Mouse (Mus musculus): ENCODE data around the gene Map2k3. TPM values are rescaled to one million over a fixed set of nuclear protein-coding genes. Genes with fewer than 3 reads are reported as not detected.

The Map2k3 gene
- 284 and 406 TPM in 2 replicates for polyA plus RNA-seq (2012)

DNA sequence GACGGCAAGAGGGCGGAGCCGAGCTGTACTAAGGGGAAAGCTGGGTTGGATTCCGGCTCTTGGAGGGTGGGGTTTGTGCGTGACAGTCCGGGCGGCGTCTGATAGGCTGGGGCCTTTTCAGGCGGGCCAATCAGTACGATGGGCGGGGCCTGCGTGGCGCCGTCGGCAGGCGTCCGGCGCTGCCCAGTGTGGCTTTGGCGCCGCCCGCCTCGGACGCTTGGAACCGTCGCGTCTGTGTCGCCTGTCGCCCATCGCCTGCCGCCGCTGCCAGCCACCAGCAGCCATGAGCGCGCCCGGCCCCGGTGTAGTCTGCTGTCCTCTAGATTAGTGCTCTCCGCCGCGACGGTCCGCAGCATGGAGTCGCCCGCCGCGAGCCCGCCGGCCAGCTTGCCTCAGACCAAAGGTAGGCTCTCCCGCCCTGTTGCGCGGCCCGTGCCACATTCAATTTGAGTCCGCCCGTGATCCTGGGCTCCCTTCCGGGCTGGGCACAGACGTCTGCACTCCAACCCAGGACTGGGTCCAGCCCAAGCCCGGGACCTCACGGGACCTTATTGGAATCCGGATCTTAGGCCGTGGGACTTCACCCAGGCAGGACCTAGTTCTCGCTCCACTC is at the start of gene Map2k3:
Map2k3 (plus strand) TSS at position 165 of the 613 bp plus-strand sequence.
- TF ChIP-seq GATA1 (IDR thresholded peaks at IDR 0.05; ENCODE audit: low read length): no peak

DNA sequence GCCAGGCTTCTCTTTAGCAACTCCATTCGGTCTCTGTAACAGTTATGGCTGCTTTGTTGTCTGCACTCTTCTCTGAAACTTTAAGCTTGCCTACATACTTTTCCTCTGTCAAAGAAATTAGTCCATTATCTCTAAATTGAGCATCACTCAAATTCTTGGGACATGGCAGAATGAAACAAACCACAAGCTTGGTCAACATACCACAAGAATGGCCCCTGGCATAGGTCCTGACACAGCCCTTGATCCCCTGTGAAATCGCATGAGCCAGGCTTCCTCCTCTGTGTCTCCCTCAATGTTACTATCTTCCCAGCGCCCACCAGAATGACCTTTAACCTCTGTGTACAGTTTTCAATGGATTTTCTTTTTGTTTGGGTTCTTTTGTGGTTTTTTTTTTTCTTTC is 49.4 kb upstream of the Map2k3 start:
- no peak for TF ChIP-seq GATA1 (IDR thresholded peaks at IDR 0.05; ENCODE audit: low read length)

DNA sequence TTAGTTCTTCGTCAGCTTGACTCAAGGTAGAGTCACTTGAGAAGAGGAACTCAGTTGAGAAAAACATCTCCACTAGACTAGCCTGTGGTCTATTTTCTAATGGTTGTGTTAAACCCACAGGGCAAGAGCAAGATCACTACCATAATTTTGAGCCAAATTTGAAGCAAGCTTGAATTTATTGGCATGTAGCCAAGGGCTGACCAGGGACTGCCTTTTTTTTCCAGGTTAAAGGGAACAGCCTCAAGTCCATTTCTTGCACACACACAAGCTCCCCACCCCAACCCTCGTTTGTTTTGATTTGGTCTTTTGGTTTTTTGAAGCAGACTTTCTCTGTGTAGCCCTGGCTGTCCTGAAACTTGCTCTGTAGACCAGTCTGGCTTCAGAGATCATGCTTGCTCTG is 42.0 kb upstream of the Map2k3 start:
- no peak for TF ChIP-seq GATA1 (IDR thresholded peaks at IDR 0.05; ENCODE audit: low read length)

DNA sequence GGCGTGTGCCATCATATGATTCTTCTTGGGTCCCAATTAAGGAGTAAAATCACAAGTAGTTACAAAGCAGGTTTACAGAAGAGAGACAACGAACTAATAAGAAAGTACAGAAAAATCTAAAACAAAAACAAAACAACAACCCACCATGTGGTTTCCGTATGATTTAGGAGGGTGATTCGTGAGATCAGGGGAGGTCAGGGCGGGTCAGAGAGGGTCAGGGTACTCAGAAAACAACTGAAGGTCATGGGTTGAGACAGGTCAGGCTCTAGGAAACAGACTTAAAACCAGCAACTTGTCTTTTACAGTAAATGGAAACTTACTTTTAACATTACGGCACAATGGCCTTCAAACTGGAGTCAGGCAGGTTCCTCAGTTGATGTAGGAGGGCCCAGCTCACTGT is 41.5 kb upstream of the Map2k3 start:
- TF ChIP-seq GATA1 (IDR thresholded peaks at IDR 0.05; ENCODE audit: low read length): no peak

DNA sequence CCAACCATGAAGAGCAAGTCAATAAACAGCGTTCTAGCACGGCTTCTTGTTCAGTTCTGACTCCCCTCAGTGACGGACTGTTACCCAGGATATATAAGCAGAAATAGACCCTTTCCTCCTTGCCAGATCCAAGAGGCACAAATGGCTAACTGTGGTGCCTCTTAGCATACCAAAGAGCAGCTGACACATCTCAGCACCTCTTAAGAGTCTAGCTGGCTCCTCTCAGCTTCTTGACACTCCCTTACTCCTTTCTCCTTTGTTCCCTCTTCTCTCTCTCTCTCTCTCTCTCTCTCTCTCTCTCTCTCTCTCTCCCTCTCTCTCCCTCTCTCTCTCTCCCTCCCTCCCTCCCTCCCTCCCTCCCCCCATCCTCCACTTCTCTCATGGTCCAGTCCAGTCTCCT is 41.1 kb upstream of the Map2k3 start:
- TF ChIP-seq GATA1 (IDR thresholded peaks at IDR 0.05; ENCODE audit: low read length): no peak

DNA sequence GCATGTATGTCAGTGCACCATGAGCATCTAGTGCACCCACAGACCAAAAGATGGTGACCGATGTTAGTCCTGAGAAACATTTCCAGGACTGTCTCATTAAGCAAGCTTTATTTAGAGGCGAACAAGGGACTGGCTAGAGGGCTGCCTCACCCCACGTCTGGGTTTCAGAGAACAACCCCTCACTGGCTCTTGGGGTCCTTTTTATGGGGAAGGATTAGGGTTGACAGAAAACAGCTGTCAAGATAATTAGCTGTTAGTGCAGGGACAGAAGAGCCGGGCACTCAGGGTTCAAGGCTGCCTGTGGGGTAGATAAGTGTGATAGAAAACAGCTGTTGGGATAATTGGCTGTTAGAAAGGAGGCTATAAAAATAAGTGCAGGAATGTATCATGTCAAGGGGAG is 35.9 kb upstream of the Map2k3 start:
- no peak for TF ChIP-seq GATA1 (IDR thresholded peaks at IDR 0.05; ENCODE audit: low read length)

DNA sequence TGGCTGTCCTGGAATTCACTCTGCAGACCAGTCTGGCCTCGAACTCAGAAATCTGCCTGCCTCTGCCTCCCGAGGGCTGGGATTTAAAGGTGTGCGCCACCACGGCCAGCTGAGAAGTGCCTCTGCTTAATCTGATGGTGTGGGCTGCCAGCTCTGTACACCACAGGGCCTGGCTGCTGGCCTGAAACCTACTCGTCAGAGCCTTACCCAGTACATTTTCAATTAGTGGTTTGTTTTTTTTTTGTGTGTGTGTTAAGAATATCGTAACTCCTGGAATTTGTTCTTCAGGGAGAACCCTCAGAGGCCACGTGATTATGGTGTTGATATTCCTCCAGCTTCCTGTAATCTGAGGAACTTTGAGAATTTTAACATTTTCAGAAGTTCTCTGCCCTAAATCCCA is 29.8 kb upstream of the Map2k3 start:
- no peak for TF ChIP-seq GATA1 (IDR thresholded peaks at IDR 0.05; ENCODE audit: low read length)

DNA sequence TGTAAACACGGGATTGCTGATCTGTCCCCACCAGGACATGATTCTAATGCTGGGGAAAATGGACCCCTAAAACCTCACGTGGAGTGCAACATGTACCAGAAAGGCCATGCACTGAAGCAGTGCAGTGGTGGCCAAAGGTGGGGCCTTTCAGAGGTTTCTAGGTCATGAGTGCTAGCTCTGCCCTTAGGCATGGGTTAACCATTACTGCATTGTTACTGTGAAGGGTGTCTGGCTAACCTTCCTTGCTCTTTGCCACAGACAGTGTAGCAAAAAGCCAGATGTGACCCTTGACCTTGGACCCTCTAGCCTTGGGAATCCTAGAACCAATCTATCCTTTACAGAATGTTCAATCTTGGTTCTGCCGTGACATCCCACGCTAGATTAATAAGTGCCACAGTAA is 29.3 kb upstream of the Map2k3 start:
- no peak for TF ChIP-seq GATA1 (IDR thresholded peaks at IDR 0.05; ENCODE audit: low read length)

DNA sequence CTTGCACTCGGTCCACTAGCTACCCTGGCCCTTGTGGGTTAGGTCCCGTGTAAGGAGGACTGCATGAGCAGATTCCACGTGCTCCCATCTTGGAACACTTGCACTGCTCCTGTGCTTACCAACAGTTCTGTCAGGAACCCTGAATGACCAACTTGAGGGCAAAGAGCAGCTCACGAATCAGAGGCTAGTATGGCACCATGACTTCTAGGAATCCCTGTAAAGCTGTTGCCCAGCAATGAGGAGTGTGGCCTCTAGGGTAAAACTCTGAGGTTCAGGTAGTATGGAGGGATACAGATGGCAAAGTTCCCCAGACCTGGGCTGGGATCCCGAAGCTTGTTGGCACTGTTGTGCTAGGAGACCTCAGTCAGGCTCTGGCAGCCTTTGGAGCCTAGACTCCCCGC is 28.2 kb upstream of the Map2k3 start:
- TF ChIP-seq GATA1 (IDR thresholded peaks at IDR 0.05; ENCODE audit: low read length): no peak

DNA sequence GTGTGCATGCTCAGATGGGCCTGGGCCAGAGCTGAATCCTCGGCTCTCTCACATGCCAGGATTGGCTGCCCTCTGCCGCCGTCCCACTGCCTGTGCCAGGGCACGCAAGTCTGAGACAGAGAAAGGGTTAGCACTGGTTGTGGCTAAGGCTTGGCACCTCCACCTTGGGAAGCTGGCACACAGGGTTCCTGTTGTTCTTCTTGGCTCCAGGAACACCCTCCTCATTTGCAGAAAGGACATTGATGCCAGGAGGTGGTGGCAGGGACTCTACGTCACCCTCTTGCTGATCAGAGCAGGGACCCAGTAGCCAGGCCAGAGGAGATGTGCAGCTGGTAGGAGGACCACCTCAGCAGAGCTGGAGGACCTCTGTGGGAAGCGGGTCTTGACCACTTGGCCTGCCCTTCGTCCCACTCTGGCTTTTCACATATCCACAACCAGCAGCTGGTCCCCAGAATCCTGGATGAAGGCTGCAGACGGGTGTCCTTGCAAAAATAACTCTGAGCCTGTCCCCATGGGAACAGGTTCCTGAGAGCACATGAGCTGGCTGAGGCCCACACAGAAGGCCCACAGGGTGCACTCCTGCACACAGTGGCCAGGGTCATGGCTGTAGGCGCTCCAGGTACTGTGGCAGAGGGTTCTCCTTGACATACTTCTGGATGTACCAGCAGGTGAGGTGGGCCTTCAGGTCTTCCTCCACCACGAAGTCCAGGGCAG is 26.3 kb upstream of the Map2k3 start:
- TF ChIP-seq GATA1 (IDR thresholded peaks at IDR 0.05; ENCODE audit: low read length): no peak

DNA sequence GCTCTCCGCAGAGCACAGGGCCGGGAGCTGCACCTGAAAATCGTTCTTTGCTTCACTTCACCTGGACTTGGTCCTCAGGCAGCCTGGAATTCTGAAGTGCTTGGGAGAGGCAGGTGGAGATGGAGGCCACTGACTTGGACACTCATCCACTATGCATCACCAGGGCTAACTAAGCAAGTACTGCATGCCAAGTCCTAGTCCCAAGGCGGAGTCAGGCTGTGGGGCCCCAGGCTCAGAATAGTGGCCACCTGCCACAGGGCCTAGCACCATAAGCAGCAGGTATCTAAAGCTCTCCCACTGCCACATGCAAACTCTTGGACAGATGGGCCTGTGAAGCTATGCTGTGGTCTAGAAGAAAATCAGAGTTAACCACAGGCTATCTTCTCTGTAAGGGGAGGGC is 25.4 kb upstream of the Map2k3 start:
- no peak for TF ChIP-seq GATA1 (IDR thresholded peaks at IDR 0.05; ENCODE audit: low read length)

DNA sequence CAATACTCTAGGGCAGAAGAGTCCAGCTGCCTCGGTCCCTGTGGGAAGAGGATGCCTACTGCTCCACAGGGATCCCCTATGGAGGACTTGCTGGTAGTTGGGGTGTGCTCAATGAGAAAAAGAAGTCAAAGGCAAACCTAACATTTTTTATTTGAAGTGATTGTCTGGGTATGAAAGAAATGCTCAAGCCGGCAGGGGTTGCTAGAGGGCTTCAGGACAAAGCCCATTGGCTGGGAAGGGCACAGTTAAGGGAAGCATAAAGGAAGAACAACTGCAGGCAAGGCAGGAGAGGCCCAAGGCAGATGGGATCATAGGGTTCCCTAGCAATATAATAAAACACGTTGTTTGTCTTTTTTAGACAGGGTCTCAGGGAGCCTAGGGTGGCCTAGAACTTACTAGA is 23.8 kb upstream of the Map2k3 start:
- TF ChIP-seq GATA1 (IDR thresholded peaks at IDR 0.05; ENCODE audit: low read length): no peak

DNA sequence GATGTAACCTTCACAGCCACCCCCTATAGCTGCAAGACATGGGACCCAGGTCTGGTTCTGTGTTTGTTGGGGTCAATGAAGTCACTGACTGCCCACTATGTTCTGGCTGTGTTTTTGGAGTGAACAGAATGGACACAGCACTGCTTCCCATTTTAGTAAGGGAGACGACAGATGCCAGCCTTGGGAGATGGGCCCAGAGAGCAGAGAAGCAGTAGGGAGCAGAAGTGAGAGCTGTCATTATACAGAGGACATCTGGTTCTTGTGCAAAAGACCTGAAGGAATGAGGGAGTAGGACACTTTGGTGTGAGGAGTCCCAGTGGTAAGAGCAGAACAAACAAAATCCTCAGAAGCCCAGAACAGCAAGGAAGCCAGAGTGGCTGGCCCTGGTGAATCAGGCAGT is 22.2 kb upstream of the Map2k3 start:
- TF ChIP-seq GATA1 (IDR thresholded peaks at IDR 0.05; ENCODE audit: low read length): no peak

DNA sequence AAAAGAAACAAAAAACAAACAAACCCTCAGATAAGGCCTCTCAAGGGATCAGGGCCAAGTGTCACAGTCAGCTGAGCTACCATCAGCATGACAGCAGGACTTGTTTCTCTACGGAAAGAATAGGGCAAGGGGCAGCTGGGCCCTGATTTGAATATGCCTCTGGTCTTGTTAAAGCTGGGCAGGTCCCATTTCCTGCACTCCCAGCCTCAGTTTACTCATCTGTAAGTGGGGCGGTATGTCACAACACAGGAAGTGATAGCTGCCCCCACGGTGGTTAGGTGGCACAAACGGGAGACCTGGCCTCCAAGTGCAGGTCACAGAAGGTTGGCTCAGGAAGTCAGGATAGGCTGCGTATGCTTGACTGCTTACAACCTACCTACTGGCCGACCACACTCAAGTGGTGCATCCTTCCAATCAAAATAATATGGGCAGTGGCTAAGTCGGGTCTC is 19.3 kb upstream of the Map2k3 start:
- TF ChIP-seq GATA1 (IDR thresholded peaks at IDR 0.05; ENCODE audit: low read length): no peak

DNA sequence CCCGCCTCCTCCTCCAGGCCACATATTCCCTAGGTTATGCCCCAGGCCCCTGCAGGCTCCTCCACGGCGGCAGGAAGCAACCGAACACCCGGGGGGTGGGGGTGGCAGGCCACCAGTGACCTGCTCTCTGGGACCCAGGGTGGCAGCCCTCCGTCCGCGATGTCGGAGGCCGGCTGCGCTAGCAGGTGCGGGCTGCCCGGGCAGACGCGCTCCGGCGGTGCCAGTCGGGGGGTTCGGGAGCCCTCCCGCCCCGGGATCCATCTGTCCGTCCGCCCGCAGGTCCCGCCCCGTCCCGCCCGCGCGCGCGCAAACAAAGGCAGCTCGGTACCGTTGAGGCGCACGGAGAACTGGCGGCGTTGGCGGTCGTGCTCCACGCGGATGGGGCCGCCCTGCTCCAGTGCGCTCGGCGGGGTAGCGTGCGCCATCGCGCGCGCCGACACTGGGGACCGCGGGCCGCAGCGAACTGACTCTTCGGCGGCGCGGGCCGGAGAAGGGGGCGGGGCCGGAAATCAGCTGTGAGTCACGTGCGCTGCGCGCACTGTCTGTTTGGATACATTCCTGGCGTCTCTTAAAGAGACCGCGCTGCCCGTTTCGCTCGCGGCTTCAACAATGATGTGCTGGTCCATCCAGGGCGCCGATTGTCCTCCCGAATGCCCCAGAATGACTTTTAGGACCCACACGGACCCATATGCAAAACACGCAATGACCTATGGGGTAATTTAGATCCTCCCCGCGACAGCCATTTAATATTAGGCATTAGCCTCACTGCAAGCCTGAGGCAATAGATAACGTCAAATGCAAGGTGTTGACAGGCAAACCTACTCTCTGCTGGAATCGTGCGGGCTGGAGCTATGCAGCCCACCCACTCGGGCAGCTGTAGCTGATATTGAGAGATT is 18.3 kb upstream of the Map2k3 start:
- TF ChIP-seq GATA1 (IDR thresholded peaks at IDR 0.05; ENCODE audit: low read length): no peak

DNA sequence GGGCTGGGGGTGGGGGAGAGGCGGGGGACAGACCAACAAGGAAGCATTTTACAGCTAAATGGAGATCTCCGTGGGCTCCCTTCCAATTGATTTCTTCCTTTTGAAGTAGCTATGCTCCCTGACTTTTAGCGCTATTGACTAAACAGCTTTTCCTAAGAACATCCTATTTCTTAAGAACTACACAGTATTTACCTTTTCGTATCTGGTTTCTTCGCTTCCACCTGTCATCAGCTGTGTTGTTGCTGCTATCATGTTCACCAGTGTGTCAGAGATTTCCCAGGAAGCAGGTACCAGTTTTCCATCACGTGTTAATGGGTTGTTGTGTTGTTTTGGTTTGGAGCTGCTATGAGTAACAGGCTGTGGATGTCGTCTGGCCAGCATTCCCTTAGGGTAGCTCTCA is 17.3 kb upstream of the Map2k3 start, which contains the start of gene Natd1:
Natd1 (minus strand) TSS at position 260 of the 400 bp plus-strand sequence.
- no peak for TF ChIP-seq GATA1 (IDR thresholded peaks at IDR 0.05; ENCODE audit: low read length)

Data from G1E-ER4 (cell line).